16 mouse cellular contexts compared by ENCODE assay signal in genomic region chr15:94089856-94090255, GRCm38 (mm10).
A peak's percentile ranks its signal among the peaks of the same experiment; 100 is the strongest.
DNase-seq lines count a peak whose midpoint lies in the region; ATAC-seq lines count a peak whose summit lies in the region.
"Had no signal": no experiment of that assay in that cellular context is flagged by ENCODE, and none has a peak within 500 bp of the region (broad histone marks: within the 10 kb centered on the region; RNA-seq: fewer than 3 reads in every experiment).

No protein-coding gene starts in this region.

- H3K27me3 ChIP-seq in heart, embryonic 16.5 days (ENCODE audit: control insufficient read depth, insufficient read depth, low read length), result no peaks in the 10 kb centered on the region
- H3K27me3 ChIP-seq: forebrain, embryonic 15.5 days; limb, embryonic 15.5 days had no signal

- no peak overlapping the region for H3K4me3 ChIP-seq in heart, embryonic 16.5 days (ENCODE audit: low read length)
- H3K4me3 ChIP-seq: forebrain, embryonic 15.5 days; heart, embryonic 10.5 days; limb, embryonic 15.5 days had no signal

- no peaks in the 10 kb centered on the region for H3K36me3 ChIP-seq in heart, embryonic 16.5 days (ENCODE audit: control insufficient read depth, insufficient read depth)
- H3K36me3 ChIP-seq: forebrain, embryonic 15.5 days; heart, embryonic 10.5 days; limb, embryonic 15.5 days had no signal

- WGBS in heart, embryonic 16.5 days, result 61% methylated on average over 6 of the region's 6 CpGs

- DNase-seq in heart, adult 8-10 months (ENCODE audit: low spot score), result no peak
- DNase-seq in 3T3-L1 (ENCODE audit: low read depth, low spot score), result peak; percentile 6
- peak; percentile 11 for DNase-seq in NIH3T3 (ENCODE audit: low read depth)
- DNase-seq in mesoderm, embryonic 11.5 days (ENCODE audit: low read depth, low spot score), result peak; percentile 19
- no peak for DNase-seq in right cerebral cortex, postnatal 25 days
- DNase-seq in lung, postnatal 25 days (ENCODE audit: low spot score), result no peak
- DNase-seq: cerebellum, adult 18-20 months; heart, postnatal 36 days; kidney, postnatal 10 days; spleen, adult 18-20 months had no signal

- no peaks in the 10 kb centered on the region; the same call in 1 of the 2 replicates for H3K9me3 ChIP-seq in heart, embryonic 16.5 days (replicated peaks; ENCODE audit: control insufficient read depth, low read length)
- H3K9me3 ChIP-seq: forebrain, embryonic 15.5 days; heart, embryonic 10.5 days; limb, embryonic 15.5 days had no signal

- peak; percentile 28; the same call in 1 of the 2 replicates for ATAC-seq in heart, embryonic 16.5 days (replicated peaks; ENCODE audit: extremely low read depth, insufficient read depth, low FRiP score)
- no peak for ATAC-seq in granulocyte monocyte progenitor cell, adult 5-6 weeks (replicated peaks; ENCODE audit: poor library complexity, severe bottlenecking)
- ATAC-seq: forebrain, embryonic 15.5 days had no signal

- H3K4me2 ChIP-seq in heart, embryonic 16.5 days (ENCODE audit: low read depth, low read length), result no peak overlapping the region
- H3K4me2 ChIP-seq: forebrain, embryonic 15.5 days; limb, embryonic 15.5 days had no signal

- H3K4me1 ChIP-seq in heart, embryonic 16.5 days (ENCODE audit: control insufficient read depth, insufficient read depth, low read length), result no peaks in the 10 kb centered on the region
- H3K4me1 ChIP-seq: forebrain, embryonic 15.5 days; heart, embryonic 10.5 days; limb, embryonic 15.5 days had no signal

- no peak overlapping the region for H3K27ac ChIP-seq in heart, embryonic 16.5 days (ENCODE audit: low read length)
- H3K27ac ChIP-seq: forebrain, embryonic 15.5 days; heart, embryonic 10.5 days; limb, embryonic 15.5 days; stomach, postnatal 0 days had no signal

- H3K9ac ChIP-seq in heart, embryonic 16.5 days (ENCODE audit: low read length), result no peak overlapping the region
- H3K9ac ChIP-seq: forebrain, embryonic 15.5 days; limb, embryonic 15.5 days had no signal

Comparison
In these comparisons a context has a peak if more than half of its experiments do, and no peak if none do; other contexts are left out.
1. DNase-seq: peak in 3T3-L1 (single experiment), NIH3T3 (single experiment) and mesoderm, embryonic 11.5 days (single experiment); none in heart, adult 8-10 months (single experiment), right cerebral cortex, postnatal 25 days (single experiment) and lung, postnatal 25 days (single experiment).